In the genomic region with DNA sequence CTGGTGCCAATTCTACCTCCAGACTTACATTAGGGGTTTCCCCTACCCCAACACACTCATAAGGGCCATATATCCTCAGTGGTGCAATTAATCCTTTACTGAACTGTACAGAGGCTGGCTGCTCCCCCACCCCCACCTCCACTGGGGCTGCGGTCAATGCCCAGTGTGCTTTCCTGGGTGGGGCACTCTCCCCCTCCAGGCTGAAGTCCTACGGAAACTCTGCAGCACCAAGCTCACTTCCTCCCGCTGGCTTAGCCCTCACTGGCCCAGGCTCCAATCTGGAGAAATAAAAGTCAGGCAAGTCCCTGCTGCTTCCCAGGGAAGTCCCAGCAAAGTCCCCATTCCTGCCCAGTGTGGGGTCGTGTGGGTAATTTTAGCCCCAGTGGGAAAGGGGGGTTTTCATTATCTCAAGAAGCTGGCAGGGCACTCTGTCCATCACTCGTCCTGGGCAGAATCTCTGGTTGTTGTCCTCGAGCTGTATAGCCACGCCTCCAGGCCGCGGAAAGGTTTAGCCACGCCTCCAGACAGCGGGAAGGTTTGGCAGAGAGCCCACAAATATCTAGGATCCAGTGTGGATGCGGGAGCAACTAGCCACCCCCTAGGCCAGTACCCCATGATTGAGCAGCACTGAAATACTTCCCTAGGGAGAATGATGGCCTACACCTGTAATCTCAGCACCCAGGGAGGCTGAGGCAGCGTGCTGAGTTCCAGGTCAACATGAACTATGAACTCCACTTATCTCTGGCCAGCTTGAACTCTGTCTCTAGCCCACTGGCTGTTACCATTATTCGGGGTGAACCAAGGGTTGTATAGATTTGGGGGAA, we compare ENCODE assay signal across 8 mouse cellular contexts. TPM values are rescaled to one million over a fixed set of nuclear protein-coding genes. Genes with fewer than 3 reads are reported as not detected.
DNase-seq lines count a peak whose midpoint lies in the region; ATAC-seq and TF ChIP-seq lines count a peak whose summit lies in the region.

No protein-coding gene starts in this region.

- H3K9ac ChIP-seq in forebrain, postnatal 0 days, result no peak overlapping the region
- no peak overlapping the region for H3K9ac ChIP-seq in intestine, embryonic 15.5 days
- H3K9ac ChIP-seq in liver, postnatal 0 days (replicated peaks), result no peak overlapping the region

- H3K36me3 ChIP-seq in forebrain, postnatal 0 days (ENCODE audit: insufficient read depth), result no peaks in the 10 kb centered on the region
- no peaks in the 10 kb centered on the region for H3K36me3 ChIP-seq in intestine, embryonic 15.5 days
- no peaks in the 10 kb centered on the region for H3K36me3 ChIP-seq in liver, postnatal 0 days (replicated peaks; ENCODE audit: insufficient read depth, low read length)

- 0 out of 2 replicates have a peak overlapping the region, but pooled peaks have one; percentile 5 for H3K4me2 ChIP-seq in forebrain, postnatal 0 days (ENCODE audit: low read depth)
- H3K4me2 ChIP-seq in intestine, embryonic 15.5 days (replicated peaks), result peak overlapping the region; percentile 47
- peak overlapping the region; percentile 18 for H3K4me2 ChIP-seq in liver, postnatal 0 days (ENCODE audit: low read depth, low read length)

- no peaks in the 10 kb centered on the region for H3K27me3 ChIP-seq in forebrain, postnatal 0 days (ENCODE audit: insufficient read depth, low read length)
- H3K27me3 ChIP-seq in intestine, embryonic 15.5 days (replicated peaks), result no peaks in the 10 kb centered on the region
- no peaks in the 10 kb centered on the region for H3K27me3 ChIP-seq in liver, postnatal 0 days (ENCODE audit: insufficient read depth, low read length)

- peak; percentile 28 for DNase-seq in layer of hippocampus, adult 9-11 months
- DNase-seq in layer of hippocampus, postnatal 36 days, result no peak
- DNase-seq in forebrain, postnatal 0 days, result no peak
- DNase-seq in liver, postnatal 0 days, result peak; percentile 59
- no peak for DNase-seq in cerebellum, adult 11-12 months
- DNase-seq in ovary, adult 18-20 months (ENCODE audit: low spot score), result no peak

- H3K27ac ChIP-seq in forebrain, postnatal 0 days (ENCODE audit: low read depth, low read length), result no peak overlapping the region
- peak overlapping the region; percentile 63 for H3K27ac ChIP-seq in intestine, embryonic 15.5 days
- H3K27ac ChIP-seq in liver, postnatal 0 days (ENCODE audit: low read depth), result peak overlapping the region; percentile 52
- H3K27ac ChIP-seq in olfactory bulb, adult 2 months (ENCODE audit: insufficient read depth, low read depth, low read length), result no peak overlapping the region

- H3K9me3 ChIP-seq in forebrain, postnatal 0 days (ENCODE audit: low read length), result no peaks in the 10 kb centered on the region
- H3K9me3 ChIP-seq in intestine, embryonic 15.5 days, result no peaks in the 10 kb centered on the region
- no peaks in the 10 kb centered on the region for H3K9me3 ChIP-seq in liver, postnatal 0 days (ENCODE audit: low read length)

- no peak for ATAC-seq in forebrain, postnatal 0 days
- ATAC-seq in intestine, embryonic 15.5 days, result peak; percentile 80
- peak; percentile 69 for ATAC-seq in liver, postnatal 0 days

- H3K4me1 ChIP-seq in forebrain, postnatal 0 days (ENCODE audit: insufficient read depth), result no peaks in the 10 kb centered on the region
- peaks cover 40% of the 10 kb centered on the region for H3K4me1 ChIP-seq in intestine, embryonic 15.5 days (replicated peaks)
- H3K4me1 ChIP-seq in liver, postnatal 0 days (ENCODE audit: insufficient read depth), result peaks cover 32% of the 10 kb centered on the region
- H3K4me1 ChIP-seq in olfactory bulb, adult 2 months (ENCODE audit: control insufficient read depth, insufficient read depth, low read length), result peaks cover 11% of the 10 kb centered on the region

- no peak for TF ChIP-seq EP300 in liver, postnatal 0 days (IDR thresholded peaks at IDR 0.05; ENCODE audit: low read depth)

- TF ChIP-seq POLR2A in olfactory bulb, adult 2 months (IDR thresholded peaks at IDR 0.05; ENCODE audit: insufficient read depth, low read depth, low read length), result no peak

- 10% methylated on average over 14 of the region's 14 CpGs for WGBS in forebrain, postnatal 0 days
- WGBS in intestine, embryonic 15.5 days, result 5% methylated on average over 14 of the region's 14 CpGs
- WGBS in liver, postnatal 0 days (ENCODE audit: insufficient replicate concordance), result 14% methylated on average over 14 of the region's 14 CpGs
- 20% methylated on average over 14 of the region's 14 CpGs for WGBS in olfactory bulb, adult 2 months

- H3K4me3 ChIP-seq in forebrain, postnatal 0 days (ENCODE audit: low read depth, low read length), result no peak overlapping the region
- no peak overlapping the region for H3K4me3 ChIP-seq in intestine, embryonic 15.5 days (replicated peaks)
- no peak overlapping the region for H3K4me3 ChIP-seq in liver, postnatal 0 days (ENCODE audit: low read depth, low read length)
- no peak overlapping the region for H3K4me3 ChIP-seq in olfactory bulb, adult 2 months (ENCODE audit: insufficient read depth, low read depth, low read length)

- TF ChIP-seq CTCF in forebrain, postnatal 0 days (IDR thresholded peaks at IDR 0.05; ENCODE audit: low read depth), result no peak
- TF ChIP-seq CTCF in liver, postnatal 0 days (IDR thresholded peaks at IDR 0.05; ENCODE audit: low read depth), result no peak
- 0 out of 2 replicates have a peak, but pooled peaks have one; percentile 18 for TF ChIP-seq CTCF in olfactory bulb, adult 2 months (IDR thresholded peaks at IDR 0.05; ENCODE audit: insufficient read depth, low read depth, low read length)

RNA-seq across cellular contexts. Expression of gene D10Jhu81e, which starts 34.4 kb away (rescaled TPM):
- 100 to 1,000 TPM; 120 to 129 TPM for total RNA-seq in layer of hippocampus, postnatal 36 days (2021)
- 76.7 and 85.2 TPM in 2 replicates for total RNA-seq in forebrain, postnatal 0 days (2014; rRNA removed)
- 21.2 and 24.4 TPM in 2 replicates for polyA plus RNA-seq in forebrain, postnatal 0 days (2015; fragmentation: Nextera tagmentation; extraction: Ambion mirVana)
- polyA plus RNA-seq in intestine, embryonic 15.5 days (2015; fragmentation: Nextera tagmentation; extraction: Ambion mirVana), result 34.9 and 37.2 TPM in 2 replicates
- 20.8 and 23.9 TPM in 2 replicates for polyA plus RNA-seq in liver, postnatal 0 days (2015; fragmentation: Nextera tagmentation; extraction: Ambion mirVana)
- not detected in 2 replicates for polyA plus RNA-seq in olfactory bulb, adult 2 months (2012; ENCODE audit: insufficient read depth, insufficient read length, low replicate concordance, missing spikeins)

RNA-seq across cellular contexts. Expression of gene Pwp2, which starts 49.8 kb away (rescaled TPM):
- 10 to 100 TPM; 20.8 to 21.3 TPM for total RNA-seq in layer of hippocampus, postnatal 36 days (2021)
- 27.2 and 30.0 TPM in 2 replicates for total RNA-seq in forebrain, postnatal 0 days (2014; rRNA removed)
- polyA plus RNA-seq in forebrain, postnatal 0 days (2015; fragmentation: Nextera tagmentation; extraction: Ambion mirVana), result 15.0 and 16.4 TPM in 2 replicates
- 17.5 and 17.7 TPM in 2 replicates for polyA plus RNA-seq in intestine, embryonic 15.5 days (2015; fragmentation: Nextera tagmentation; extraction: Ambion mirVana)
- polyA plus RNA-seq in liver, postnatal 0 days (2015; fragmentation: Nextera tagmentation; extraction: Ambion mirVana), result 5.3 and 6.1 TPM in 2 replicates
- not detected in 2 replicates for polyA plus RNA-seq in olfactory bulb, adult 2 months (2012; ENCODE audit: insufficient read depth, insufficient read length, low replicate concordance, missing spikeins)

Comparison
In these comparisons a context has a peak if more than half of its experiments do, and no peak if none do; other contexts are left out.
1. DNase-seq: peak in layer of hippocampus, adult 9-11 months (single experiment) and liver, postnatal 0 days (single experiment); none in layer of hippocampus, postnatal 36 days (0 of 2), forebrain, postnatal 0 days (single experiment), cerebellum, adult 11-12 months (single experiment) and ovary, adult 18-20 months (single experiment).
2. H3K27ac ChIP-seq: peak in intestine, embryonic 15.5 days (single experiment) and liver, postnatal 0 days (single experiment); none in forebrain, postnatal 0 days (single experiment) and olfactory bulb, adult 2 months (single experiment).
3. RNA of gene D10Jhu81e, which starts 34.4 kb away (polyA plus RNA-seq): 34.9 to 37.2 TPM in intestine, embryonic 15.5 days, 21.2 to 24.4 TPM in forebrain, postnatal 0 days and 20.8 to 23.9 TPM in liver, postnatal 0 days; not detected in olfactory bulb, adult 2 months; every median in the first group is over 10 times any median in the second.
4. Peak in every context shown above with its lines, with median percentiles within 50 percentile points of each other: H3K4me2 ChIP-seq.